Mouse (Mus musculus) hindbrain, postnatal 0 days (tissue): ENCODE results near the gene Nutm2. TPM values are rescaled to one million over a fixed set of nuclear protein-coding genes. Genes with fewer than 3 reads are reported as not detected.

Source experiments
- ATAC-seq: fragments of 200-750 bp; cut with Nextera tagmentation; 2 replicates; pipeline ENCODE4 v1.8.0; 2017; ENCODE audit warnings: mild to moderate bottlenecking, moderate TSS enrichment, moderate library complexity
- DNase-seq: peaks from one replicate; pipeline ENCODE4 v3.0.0-alpha.2; 2015; ENCODE audit warnings: low spot score
- H3K27ac ChIP-seq: fragments of 300-500 bp; sonication (generic); 2 replicates; pipeline ENCODE4 v1.5.1; 2014; ENCODE audit warnings: mild to moderate bottlenecking
- H3K27me3 ChIP-seq: fragments of 300-500 bp; sonication (generic); 2 replicates; pipeline ENCODE4 v1.6.1; 2014; ENCODE audit warnings: low read length, mixed read lengths; ENCODE audit not compliant: insufficient read depth
- H3K36me3 ChIP-seq: fragments of 300-500 bp; sonication (generic); 2 replicates; pipeline ENCODE4 v1.6.1; 2014; ENCODE audit warnings: low read length, mixed read lengths; ENCODE audit not compliant: insufficient read depth
- H3K4me1 ChIP-seq: fragments of 300-500 bp; sonication (generic); 2 replicates; pipeline ENCODE4 v1.6.1; 2014; ENCODE audit warnings: antibody characterized with exemption, low read length, mixed read lengths; ENCODE audit not compliant: insufficient read depth
- H3K4me2 ChIP-seq: fragments of 300-500 bp; sonication (generic); 2 replicates; pipeline ENCODE4 v1.6.1; 2014; ENCODE audit warnings: low read depth, mild to moderate bottlenecking, low read length, moderate library complexity, mixed read lengths
- H3K4me3 ChIP-seq: fragments of 300-500 bp; sonication (generic); 2 replicates; pipeline ENCODE4 v1.5.1; 2014; ENCODE audit warnings: low read length
- H3K9ac ChIP-seq: fragments of 300-500 bp; sonication (generic); replicated peaks from 2 replicates; pipeline ENCODE4 v1.6.1; 2014; ENCODE audit warnings: mild to moderate bottlenecking, low read length, moderate library complexity, mixed read lengths
- H3K9me3 ChIP-seq: fragments of 300-500 bp; sonication (generic); 2 replicates; pipeline ENCODE4 v1.6.1; 2016; ENCODE audit warnings: low read length, mixed read lengths
- CTCF ChIP-seq: IDR thresholded peaks from 2 replicates; pipeline ENCODE4 v1.5.1; 2016; ENCODE audit warnings: antibody characterized with exemption, control low read depth, low read depth
- WGBS: fragments of 180-500 bp; shearing (Covaris S2); extraction: QIAGEN DNeasy Blood & Tissue Kit; methylation state at CpG from one replicate; pipeline ENCODE4 v1.1.7; 2014; 5-methylcytosine and 5-hydroxymethylcytosine counted together
- polyA plus RNA-seq: library from polyadenylated mRNA; unstranded; fragments of >200 nt; fragmentation: Nextera tagmentation; extraction: Ambion mirVana; gene quantifications from 2 replicates; pipeline ENCODE4 v1.2.1, GENCODE M21; 2015
- total RNA-seq: library from RNA; depleted of rRNA; stranded (reverse); fragments of >200 nt; gene quantifications from 2 replicates; pipeline ENCODE4 v1.2.3, GENCODE M21; 2014; rRNA removed

Nutm2 gene
- total RNA-seq (not detected in 2 replicates), polyA plus RNA-seq (not detected in 2 replicates)

DNA sequence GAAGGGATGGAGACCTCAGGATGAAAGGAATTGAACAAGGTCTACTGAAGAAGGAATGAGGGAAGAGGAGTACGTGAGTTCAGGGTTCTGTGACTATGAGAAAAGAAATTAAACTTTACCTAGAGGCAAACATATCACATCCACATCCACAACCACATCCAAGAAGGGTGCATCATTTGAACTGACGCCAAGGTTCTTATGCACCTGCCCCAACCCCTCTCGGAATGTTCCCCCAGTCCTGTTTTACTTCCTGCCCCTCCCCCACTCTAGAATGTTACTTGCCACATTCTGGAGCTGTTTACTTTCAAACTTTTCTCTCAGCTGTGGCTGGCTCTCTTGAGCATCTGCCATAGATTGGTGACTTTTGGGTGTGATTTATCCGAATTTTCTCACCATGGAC is at the start of gene Nutm2:
Nutm2 (plus strand) TSS at position 301 of the 400 bp plus-strand sequence.
- Histone ChIP-seq H3K4me3 (no peak within 1 kb of the TSS), H3K4me2 (no peak within 1 kb of the TSS), H3K9ac (no peak within 1 kb of the TSS), H3K27me3 (no peaks in the 10 kb centered on the region), H3K9me3 (no peaks in the 10 kb centered on the region), H3K27ac (no peak within 1 kb of the TSS), H3K36me3 (no peaks in the 10 kb centered on the region), H3K4me1 (no peaks in the 10 kb centered on the region)
- DNase-seq (no peak), ATAC-seq (no peak)
- TF ChIP-seq CTCF, result no peak
- 84% methylated on average over 4 of the region's 4 CpGs for WGBS

DNA sequence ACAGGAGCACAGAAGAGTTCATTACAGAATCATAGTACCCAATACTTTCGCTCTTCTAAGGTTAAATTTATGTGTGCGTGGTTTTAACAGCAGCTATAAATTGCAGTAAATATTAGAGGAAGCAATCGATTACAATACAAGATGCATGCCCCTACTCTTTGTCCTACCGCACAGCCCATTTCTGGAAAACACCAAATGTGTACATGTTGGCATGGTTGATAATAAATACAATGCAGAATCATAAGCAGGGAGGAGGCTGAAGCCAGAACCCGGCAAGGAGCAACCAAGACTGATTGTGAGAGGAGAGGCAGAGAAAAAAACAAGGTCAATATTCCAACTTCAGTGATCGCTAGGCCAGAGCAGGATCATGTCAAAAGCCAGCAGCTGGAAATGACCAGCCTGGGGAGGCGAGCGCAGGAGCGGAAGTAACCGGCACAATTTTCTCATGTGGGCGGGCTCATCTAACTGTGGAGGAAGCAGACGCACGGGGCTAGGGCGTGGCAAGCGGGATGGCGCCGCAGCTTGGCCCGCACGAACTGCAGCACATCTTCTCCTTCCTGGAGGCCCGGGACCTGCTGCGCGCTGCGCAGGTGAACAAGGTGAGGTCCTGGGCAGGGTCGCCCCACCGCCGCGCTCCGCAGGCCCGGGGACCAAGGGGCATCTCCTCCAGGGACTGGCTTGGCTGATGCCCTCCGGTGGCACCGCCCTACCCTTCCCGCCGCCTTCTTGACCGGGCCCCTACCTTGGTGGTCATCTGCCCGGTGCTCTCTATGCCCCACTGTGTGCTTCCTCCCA is 49.5 kb upstream of the Nutm2 start, which contains the start of gene Fbxw17:
Fbxw17 (plus strand) TSS at position 476 of the 795 bp plus-strand sequence.
- Histone ChIP-seq H3K9ac (peak within 1 kb of the TSS; percentile 83), H3K27me3 (no peaks in the 10 kb centered on the region), H3K36me3 (0 out of 2 replicates have a peak, but pooled peaks cover 2% of the 10 kb centered on the region), H3K4me1 (peaks cover 3% of the 10 kb centered on the region; the same call in 1 of the 2 replicates), H3K4me3 (peak within 1 kb of the TSS; percentile 85), H3K27ac (peak within 1 kb of the TSS; percentile 82), H3K4me2 (peak within 1 kb of the TSS; percentile 81), H3K9me3 (no peaks in the 10 kb centered on the region)
- WGBS, result 10% methylated on average over 35 of the region's 35 CpGs
- DNase-seq (peak; percentile 86), ATAC-seq (peak; percentile 97)
- TF ChIP-seq CTCF, result 0 out of 2 replicates have a peak, but pooled peaks have one; percentile 2

DNA sequence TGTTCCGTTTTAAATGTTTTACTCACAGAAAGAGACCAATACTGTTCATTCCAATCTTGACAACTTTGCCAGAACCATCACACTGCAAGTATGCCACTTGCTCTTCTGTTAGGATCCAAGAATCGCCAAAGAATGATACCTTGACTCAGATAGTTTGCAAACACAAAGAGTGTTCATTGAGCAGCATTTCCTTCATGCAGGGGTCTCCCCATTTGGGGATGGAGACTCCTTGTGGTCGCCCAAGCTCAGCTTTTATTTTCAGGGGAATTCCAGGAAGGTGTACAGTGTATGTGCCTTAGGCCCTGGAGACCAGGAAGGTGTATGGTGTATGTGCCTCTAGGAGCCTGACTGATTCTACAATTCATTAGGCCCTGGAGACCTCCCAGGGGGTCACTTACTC is 48.7 kb upstream of the Nutm2 start:
- Histone ChIP-seq H3K9ac (peak overlapping the region; percentile 83), H3K4me1 (peaks cover 3% of the 10 kb centered on the region; the same call in 1 of the 2 replicates), H3K4me3 (peak overlapping the region; percentile 85), H3K27me3 (no peaks in the 10 kb centered on the region), H3K9me3 (no peaks in the 10 kb centered on the region), H3K27ac (no peak overlapping the region), H3K4me2 (peak overlapping the region; percentile 81), H3K36me3 (peaks cover 10% of the 10 kb centered on the region; the same call in 1 of the 2 replicates)
- DNase-seq (no peak), ATAC-seq (no peak)
- TF ChIP-seq CTCF, result no peak
- 37% methylated on average over 3 of the region's 3 CpGs for WGBS

DNA sequence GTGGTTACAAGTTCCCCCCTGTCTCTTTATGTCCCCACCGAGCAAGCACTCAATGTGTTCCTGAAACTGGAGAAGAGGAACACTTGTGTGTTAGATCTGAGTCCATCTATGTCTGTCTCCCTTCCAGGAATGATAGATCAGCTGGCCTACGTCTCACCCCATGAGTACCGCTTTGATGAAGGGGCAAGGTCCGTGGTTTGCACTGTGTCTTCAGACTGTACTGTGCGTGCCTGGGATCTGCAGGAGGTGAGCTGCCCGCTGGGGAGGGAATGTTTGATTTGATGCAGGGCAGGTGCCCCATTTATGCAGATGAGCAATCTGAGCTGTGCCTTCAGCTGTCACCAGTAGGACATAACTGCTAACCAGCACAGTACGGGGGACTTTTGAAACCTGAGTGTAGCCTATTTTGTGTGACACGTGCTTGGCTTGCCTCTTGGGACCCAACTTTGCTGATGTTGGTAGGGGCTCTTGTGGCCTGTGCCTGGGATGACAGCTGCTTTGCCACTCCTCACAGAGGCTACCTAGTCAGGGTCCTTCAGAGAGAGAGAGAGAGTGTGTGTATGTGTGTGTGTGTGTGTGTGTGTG is 43.4 kb upstream of the Nutm2 start:
- 82% methylated on average over 8 of the region's 8 CpGs for WGBS
- no peaks in the 10 kb centered on the region for H3K9me3 ChIP-seq

DNA sequence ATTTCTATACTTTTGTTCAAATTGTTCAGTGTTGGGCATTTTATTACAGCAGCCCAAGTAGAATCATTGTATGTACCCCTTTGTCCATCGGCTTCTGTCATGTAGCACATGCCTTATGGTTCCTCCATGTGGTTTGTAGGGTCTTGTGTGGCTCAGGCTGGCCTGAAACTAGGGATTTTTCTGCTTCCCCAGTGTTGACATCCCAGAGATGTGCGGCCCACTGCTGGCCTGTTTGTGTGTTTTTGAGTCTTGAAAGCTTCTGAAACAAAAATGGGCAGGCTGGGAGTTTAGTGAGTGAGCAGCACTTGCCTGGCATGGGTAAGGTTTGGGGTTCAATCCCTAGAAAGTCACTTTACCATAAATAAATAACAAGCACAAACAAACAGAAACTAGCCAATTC is 42.6 kb upstream of the Nutm2 start:
- H3K36me3 ChIP-seq, result peaks cover 47% of the 10 kb centered on the region
- H3K4me2 ChIP-seq, result no peak overlapping the region
- no peak for TF ChIP-seq CTCF
- H3K9ac ChIP-seq, result no peak overlapping the region
- H3K4me1 ChIP-seq, result no peaks in the 10 kb centered on the region
- ATAC-seq (no peak), DNase-seq (no peak)
- no peak overlapping the region for H3K4me3 ChIP-seq
- H3K9me3 ChIP-seq, result no peaks in the 10 kb centered on the region
- H3K27ac ChIP-seq, result no peak overlapping the region
- no peaks in the 10 kb centered on the region for H3K27me3 ChIP-seq
- 97% methylated on average over 2 of the region's 2 CpGs for WGBS

More for the DNA sequence above, 43.4 kb upstream of the Nutm2 start:
- no peak overlapping the region for H3K9ac ChIP-seq
- DNase-seq (no peak), ATAC-seq (peak; percentile 43; the same call in 1 of the 2 replicates)
- no peaks in the 10 kb centered on the region for H3K27me3 ChIP-seq
- H3K36me3 ChIP-seq, result peaks cover 42% of the 10 kb centered on the region
- H3K4me1 ChIP-seq, result no peaks in the 10 kb centered on the region; the same call in 1 of the 2 replicates
- no peak for TF ChIP-seq CTCF
- no peak overlapping the region for H3K27ac ChIP-seq
- no peak overlapping the region for H3K4me3 ChIP-seq
- H3K4me2 ChIP-seq, result no peak overlapping the region

DNA sequence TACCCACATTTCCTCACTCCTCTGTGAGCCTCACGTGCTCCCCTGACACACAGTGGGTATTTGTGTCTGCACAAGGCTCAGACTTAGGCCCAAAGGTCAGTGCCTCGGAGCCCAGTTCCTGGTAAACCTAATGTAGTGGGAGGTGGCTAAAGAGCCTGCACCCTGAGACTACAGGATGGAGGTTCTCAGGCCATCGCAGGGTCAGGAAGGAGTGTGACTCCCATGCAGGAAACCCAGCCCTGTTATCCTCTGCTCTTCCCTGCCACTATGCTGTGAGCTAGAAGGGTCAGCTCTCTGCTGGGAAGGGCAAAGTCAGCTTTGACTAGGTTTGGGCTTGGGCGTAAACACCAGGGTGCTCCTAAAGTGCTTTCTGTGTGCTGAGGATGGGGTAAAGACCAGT is 40.4 kb upstream of the Nutm2 start:
- no peaks in the 10 kb centered on the region for H3K9me3 ChIP-seq
- no peak for TF ChIP-seq CTCF
- ATAC-seq (no peak), DNase-seq (no peak)
- H3K36me3 ChIP-seq, result peaks cover 61% of the 10 kb centered on the region
- H3K27ac ChIP-seq, result no peak overlapping the region
- 92% methylated on average over 4 of the region's 4 CpGs for WGBS
- H3K9ac ChIP-seq, result no peak overlapping the region
- H3K4me2 ChIP-seq, result no peak overlapping the region
- no peak overlapping the region for H3K4me3 ChIP-seq
- H3K27me3 ChIP-seq, result no peaks in the 10 kb centered on the region
- H3K4me1 ChIP-seq, result no peaks in the 10 kb centered on the region
